Mouse (Mus musculus) heart, embryonic 14.5 days (tissue): ENCODE measurements at regions not wholly inside any gene's neighbourhood (a gene's known extent, or its start where the extent isn't known, plus 50 kb on each side); places are given as distances from the start of the nearest gene placed in this dataset.

Source experiments
- ATAC-seq: fragments of 200-750 bp; cut with Nextera tagmentation; 2 replicates; pipeline ENCODE4 v1.8.0; 2017; ENCODE audit warnings: low read depth, moderate TSS enrichment; ENCODE audit not compliant: insufficient number of reproducible peaks, insufficient read depth, low FRiP score
- H3K27ac ChIP-seq, 2 experiments: fragments of 200-500 bp in 1 of 2; fragments of 300-500 bp in 1 of 2; sonication (generic) in 1 of 2; replicated peaks in 1 of 2; 2 replicates each; pipeline ENCODE4 v1.5.1; 2012 to 2014; ENCODE audit warnings: low read depth in 2 of 2, low read length in 2 of 2, control low read depth in 1 of 2, mild to moderate bottlenecking in 1 of 2, mixed read lengths in 1 of 2; ENCODE audit not compliant: control insufficient read depth in 1 of 2, insufficient read depth in 1 of 2
- H3K27me3 ChIP-seq: fragments of 300-500 bp; sonication (generic); 2 replicates; pipeline ENCODE4 v1.6.1; 2014; ENCODE audit warnings: mild to moderate bottlenecking, low read length, control low read depth; ENCODE audit not compliant: control insufficient read depth, insufficient read depth
- H3K36me3 ChIP-seq: fragments of 300-500 bp; sonication (generic); 2 replicates; pipeline ENCODE4 v1.6.1; 2014; ENCODE audit warnings: mild to moderate bottlenecking, control low read depth, low read length, mixed read lengths; ENCODE audit not compliant: control insufficient read depth, insufficient read depth
- H3K4me1 ChIP-seq, 2 experiments: fragments of 200-500 bp in 1 of 2; fragments of 300-500 bp in 1 of 2; sonication (generic) in 1 of 2; 2 replicates each; pipeline ENCODE4 v1.6.1; 2012 to 2014; ENCODE audit warnings: low read length in 2 of 2, control low read depth in 1 of 2, mixed read lengths in 1 of 2; ENCODE audit not compliant: control insufficient read depth in 2 of 2, insufficient read depth in 2 of 2
- H3K4me2 ChIP-seq: fragments of 300-500 bp; sonication (generic); 2 replicates; pipeline ENCODE4 v1.6.1; 2014; ENCODE audit warnings: mild to moderate bottlenecking, low read length
- H3K4me3 ChIP-seq, 2 experiments: fragments of 200-500 bp in 1 of 2; fragments of 300-500 bp in 1 of 2; sonication (generic) in 1 of 2; 2 replicates each; pipeline ENCODE4 v1.5.1; 2012 to 2014; ENCODE audit warnings: low read length in 2 of 2, mild to moderate bottlenecking in 2 of 2, control low read depth in 1 of 2, low read depth in 1 of 2, moderate library complexity in 1 of 2; ENCODE audit not compliant: control insufficient read depth in 1 of 2, insufficient read depth in 1 of 2
- H3K9ac ChIP-seq: fragments of 300-500 bp; sonication (generic); 2 replicates; pipeline ENCODE4 v1.6.1; 2014; ENCODE audit warnings: mild to moderate bottlenecking, low read length
- H3K9me3 ChIP-seq: fragments of 300-500 bp; sonication (generic); 2 replicates; pipeline ENCODE4 v1.6.1; 2016; ENCODE audit warnings: low read length, control low read depth; ENCODE audit not compliant: control insufficient read depth
- WGBS: fragments of 180-500 bp; shearing (Covaris S2); extraction: QIAGEN DNeasy Blood & Tissue Kit; methylation state at CpG from one replicate; pipeline ENCODE4 v1.1.7; 2014; 5-methylcytosine and 5-hydroxymethylcytosine counted together

DNA sequence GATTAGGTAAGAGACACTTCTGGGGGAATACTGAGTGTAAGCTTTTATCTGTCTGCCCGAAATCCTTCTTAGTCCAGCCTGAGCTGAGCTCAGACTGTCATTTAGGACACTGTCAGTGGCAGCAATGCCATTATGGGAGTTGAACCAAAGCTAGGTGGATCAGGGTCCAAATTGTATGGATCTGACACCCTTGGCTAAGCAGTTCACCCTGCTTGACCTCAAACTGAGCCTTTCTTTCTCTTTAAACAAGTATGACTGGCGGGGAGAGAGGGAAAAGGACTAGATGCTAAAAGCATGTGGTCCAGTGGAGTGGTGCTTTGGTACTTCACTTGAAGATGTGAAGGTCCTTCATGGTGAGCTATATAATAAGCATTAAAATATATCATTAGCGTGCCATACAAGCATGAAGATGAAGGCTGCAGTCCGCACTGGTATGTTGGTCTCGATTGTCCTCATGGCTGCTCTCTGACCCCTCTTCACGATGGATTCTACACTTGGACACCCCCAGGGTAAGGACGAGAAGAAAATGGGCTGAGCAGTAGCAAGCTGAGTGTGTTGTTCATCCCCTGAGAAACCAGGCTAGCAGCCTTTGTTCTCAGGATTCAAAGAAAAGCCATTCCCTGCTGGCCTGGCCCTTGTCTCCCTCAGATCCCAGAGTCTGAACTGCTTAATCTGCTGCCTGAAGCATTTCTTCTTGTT is 262.7 kb upstream of the B3gat1 start:
- Histone ChIP-seq H3K36me3 (no peaks in the 10 kb centered on the region), H3K4me1 (no peaks in the 10 kb centered on the region)
- ATAC-seq: no peak

GRCm38 (mm10) chr9:26476341-26476740 is 257.2 kb upstream of the B3gat1 start:
- no peaks in the 10 kb centered on the region for H3K9me3 ChIP-seq
- no peak overlapping the region for H3K27ac ChIP-seq
- no peaks in the 10 kb centered on the region for H3K27me3 ChIP-seq
- H3K4me2 ChIP-seq: no peak overlapping the region
- H3K4me1 ChIP-seq: no peaks in the 10 kb centered on the region
- 79% methylated on average over 3 of the region's 3 CpGs for WGBS
- H3K9ac ChIP-seq: no peak overlapping the region
- no peak for ATAC-seq
- no peaks in the 10 kb centered on the region for H3K36me3 ChIP-seq
- no peak overlapping the region for H3K4me3 ChIP-seq

More for the DNA sequence above, 262.7 kb upstream of the B3gat1 start:
- H3K4me2 ChIP-seq: no peak overlapping the region
- no peak overlapping the region for H3K27ac ChIP-seq
- H3K4me3 ChIP-seq: no peak overlapping the region
- no peak overlapping the region for H3K9ac ChIP-seq
- no peaks in the 10 kb centered on the region for H3K9me3 ChIP-seq
- 66% methylated on average over 7 of the region's 7 CpGs for WGBS
- H3K27me3 ChIP-seq: no peaks in the 10 kb centered on the region

DNA sequence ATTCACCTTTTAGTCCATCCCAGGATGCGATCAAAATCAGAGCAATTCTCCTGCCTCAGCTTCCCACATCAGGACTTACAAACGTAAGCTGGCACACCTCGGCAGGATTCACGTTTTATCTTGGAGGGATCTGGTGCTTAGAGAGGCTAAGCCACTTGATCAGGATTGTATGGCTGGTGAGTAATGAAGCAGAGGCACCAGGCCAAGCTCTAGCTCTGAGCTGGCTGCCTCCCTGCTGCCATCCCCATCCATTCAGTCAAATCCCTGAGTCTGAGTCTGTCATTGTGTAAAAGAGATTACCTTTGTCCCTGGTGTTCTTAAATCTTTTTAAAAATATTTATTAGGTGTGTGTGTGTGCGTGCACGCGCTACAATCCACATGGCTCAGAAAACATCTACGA is 252.6 kb upstream of the B3gat1 start:
- no peak overlapping the region for H3K4me2 ChIP-seq
- no peaks in the 10 kb centered on the region for H3K27me3 ChIP-seq
- H3K9ac ChIP-seq: no peak overlapping the region
- no peak overlapping the region for H3K27ac ChIP-seq
- 76% methylated on average over 8 of the region's 8 CpGs for WGBS
- H3K4me1 ChIP-seq: no peaks in the 10 kb centered on the region
- no peak for ATAC-seq
- H3K9me3 ChIP-seq: no peaks in the 10 kb centered on the region
- no peak overlapping the region for H3K4me3 ChIP-seq
- no peaks in the 10 kb centered on the region for H3K36me3 ChIP-seq

GRCm38 (mm10) chr9:26481890-26482289 is 251.6 kb upstream of the B3gat1 start:
- no peak for ATAC-seq

DNA sequence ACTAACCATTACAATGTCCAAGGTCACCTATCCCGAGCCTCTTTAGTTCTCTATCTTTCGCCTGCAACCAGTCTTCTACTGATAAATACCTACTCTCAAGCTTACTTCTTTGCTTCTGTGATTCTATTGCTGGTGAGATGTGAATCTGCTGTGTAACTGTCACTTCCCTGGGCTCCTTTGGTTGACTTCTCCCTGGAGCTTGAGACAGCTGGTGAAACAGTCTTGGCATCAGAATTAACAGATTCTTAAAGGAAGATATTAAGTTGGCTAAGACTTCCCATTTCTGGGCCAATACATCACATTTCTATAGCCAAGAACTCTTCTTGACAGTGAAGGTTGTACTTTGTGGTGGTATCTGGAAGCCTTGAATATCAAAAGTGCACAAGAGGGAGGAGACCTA is 239.8 kb upstream of the B3gat1 start:
- Histone ChIP-seq H3K36me3 (no peaks in the 10 kb centered on the region), H3K4me3 (no peak overlapping the region), H3K4me1 (no peaks in the 10 kb centered on the region), H3K9ac (no peak overlapping the region), H3K9me3 (no peaks in the 10 kb centered on the region), H3K27me3 (no peaks in the 10 kb centered on the region), H3K27ac (no peak overlapping the region), H3K4me2 (no peak overlapping the region)
- 59% methylated on average over 2 of the region's 2 CpGs for WGBS
- no peak for ATAC-seq

More at GRCm38 (mm10) chr9:26481890-26482289, 251.6 kb upstream of the B3gat1 start:
- Histone ChIP-seq H3K4me1 (no peaks in the 10 kb centered on the region), H3K9ac (no peak overlapping the region), H3K9me3 (no peaks in the 10 kb centered on the region), H3K4me2 (no peak overlapping the region), H3K27me3 (no peaks in the 10 kb centered on the region), H3K36me3 (no peaks in the 10 kb centered on the region), H3K4me3 (no peak overlapping the region), H3K27ac (no peak overlapping the region)

- H3K27ac ChIP-seq: no peak overlapping the region
- ATAC-seq: no peak
- no peaks in the 10 kb centered on the region for H3K4me1 ChIP-seq
- H3K9me3 ChIP-seq: no peaks in the 10 kb centered on the region
- 53% methylated on average over 1 of the region's 1 CpGs for WGBS
- H3K4me3 ChIP-seq: no peak overlapping the region
- no peak overlapping the region for H3K4me2 ChIP-seq
- H3K27me3 ChIP-seq: no peaks in the 10 kb centered on the region
- no peaks in the 10 kb centered on the region for H3K36me3 ChIP-seq
- no peak overlapping the region for H3K9ac ChIP-seq
Measured at GRCm38 (mm10) chr9:26502027-26502426, 231.5 kb upstream of the B3gat1 start.

DNA sequence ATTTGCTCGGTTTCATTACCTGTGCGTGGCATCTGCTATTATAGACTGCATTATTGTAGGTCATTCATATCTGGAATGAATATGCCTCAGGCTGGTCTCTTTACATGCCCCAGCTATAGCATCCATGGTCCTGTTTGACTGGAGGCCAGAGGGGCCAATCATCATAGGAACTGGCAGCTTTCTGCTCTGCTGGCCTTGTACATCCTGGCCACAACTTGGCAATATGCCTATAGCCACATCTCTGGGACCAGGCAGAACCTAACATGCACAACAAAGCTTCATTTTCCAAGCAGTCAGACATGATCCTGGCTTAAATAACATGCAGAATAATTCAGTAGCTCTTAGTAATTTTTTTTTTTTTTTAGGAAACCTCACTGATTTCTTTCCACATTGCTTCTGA is 227.6 kb upstream of the B3gat1 start:
- Histone ChIP-seq H3K27ac (no peak overlapping the region), H3K9me3 (no peaks in the 10 kb centered on the region), H3K9ac (no peak overlapping the region), H3K4me1 (no peaks in the 10 kb centered on the region), H3K36me3 (no peaks in the 10 kb centered on the region), H3K27me3 (no peaks in the 10 kb centered on the region), H3K4me3 (no peak overlapping the region), H3K4me2 (no peak overlapping the region)
- ATAC-seq: no peak
- WGBS: 79% methylated on average over 2 of the region's 2 CpGs

- H3K27me3 ChIP-seq: no peaks in the 10 kb centered on the region
- H3K4me3 ChIP-seq: no peak overlapping the region
- H3K36me3 ChIP-seq: no peaks in the 10 kb centered on the region
- no peak overlapping the region for H3K9ac ChIP-seq
- no peaks in the 10 kb centered on the region for H3K9me3 ChIP-seq
- 66% methylated on average over 2 of the region's 2 CpGs for WGBS
- peaks cover 4 to 8% of the 10 kb centered on the region in 2 experiments; a peak in 2 of 4 replicates for H3K4me1 ChIP-seq
- no peak for ATAC-seq
- H3K4me2 ChIP-seq: no peak overlapping the region
- H3K27ac ChIP-seq: no peak overlapping the region
Measured at GRCm38 (mm10) chr9:26518651-26519050, 214.9 kb upstream of the B3gat1 start.
